Mouse (Mus musculus): Measurements from ENCODE around the gene Plscr2. TPM values are rescaled to one million over a fixed set of nuclear protein-coding genes. Genes with fewer than 3 reads are reported as not detected.
"Not testable (repeated sequence)": the region's sequence is repeated elsewhere in the genome, so short reads cannot be mapped to it uniquely, and the experiment has no call there.

Plscr2 gene
- total RNA-seq, 1 experiment from 2014 or later: 9.9 TPM

GRCm38 (mm10) chr9:92273271-92273670, 2.1 kb upstream of the Plscr2 start:
- no peak for DNase-seq

GRCm38 (mm10) chr9:92273956-92274762, 1.2 kb upstream of the Plscr2 start:
- no peak for DNase-seq

GRCm38 (mm10) chr9:92276360-92276759, 958 bp downstream of the Plscr2 start:
- no peak for DNase-seq

DNA sequence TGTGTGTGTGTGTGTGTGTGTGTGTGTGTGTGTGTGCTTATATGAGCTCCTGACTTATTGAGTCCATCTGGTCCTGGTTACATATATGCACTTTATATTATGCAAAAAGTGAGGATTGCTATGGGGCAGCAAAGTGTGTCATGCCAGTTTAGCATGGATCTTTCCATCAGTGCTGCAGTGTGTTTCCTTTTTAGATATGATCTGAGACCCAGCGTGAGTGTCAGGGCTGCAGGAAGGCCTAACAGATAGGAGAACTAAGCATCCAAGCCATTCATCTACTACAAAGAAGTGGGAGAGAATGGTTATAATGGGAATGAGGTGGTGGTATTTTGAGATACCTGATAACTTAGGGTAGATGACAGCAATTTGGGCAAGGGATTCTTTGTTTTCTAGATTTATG, 4.6 kb downstream of the Plscr2 start:
- DNase-seq: no peak

GRCm38 (mm10) chr9:92282563-92283171, 7.3 kb downstream of the Plscr2 start:
- no peak for DNase-seq

GRCm38 (mm10) chr9:92289675-92290074, 14.3 kb downstream of the Plscr2 start:
- DNase-seq: no peak

- no peak for DNase-seq
Observed at GRCm38 (mm10) chr9:92292169-92292568, 16.8 kb downstream of the Plscr2 start.

- no peak for DNase-seq
Observed at GRCm38 (mm10) chr9:92292922-92293321, 17.5 kb downstream of the Plscr2 start.

DNA sequence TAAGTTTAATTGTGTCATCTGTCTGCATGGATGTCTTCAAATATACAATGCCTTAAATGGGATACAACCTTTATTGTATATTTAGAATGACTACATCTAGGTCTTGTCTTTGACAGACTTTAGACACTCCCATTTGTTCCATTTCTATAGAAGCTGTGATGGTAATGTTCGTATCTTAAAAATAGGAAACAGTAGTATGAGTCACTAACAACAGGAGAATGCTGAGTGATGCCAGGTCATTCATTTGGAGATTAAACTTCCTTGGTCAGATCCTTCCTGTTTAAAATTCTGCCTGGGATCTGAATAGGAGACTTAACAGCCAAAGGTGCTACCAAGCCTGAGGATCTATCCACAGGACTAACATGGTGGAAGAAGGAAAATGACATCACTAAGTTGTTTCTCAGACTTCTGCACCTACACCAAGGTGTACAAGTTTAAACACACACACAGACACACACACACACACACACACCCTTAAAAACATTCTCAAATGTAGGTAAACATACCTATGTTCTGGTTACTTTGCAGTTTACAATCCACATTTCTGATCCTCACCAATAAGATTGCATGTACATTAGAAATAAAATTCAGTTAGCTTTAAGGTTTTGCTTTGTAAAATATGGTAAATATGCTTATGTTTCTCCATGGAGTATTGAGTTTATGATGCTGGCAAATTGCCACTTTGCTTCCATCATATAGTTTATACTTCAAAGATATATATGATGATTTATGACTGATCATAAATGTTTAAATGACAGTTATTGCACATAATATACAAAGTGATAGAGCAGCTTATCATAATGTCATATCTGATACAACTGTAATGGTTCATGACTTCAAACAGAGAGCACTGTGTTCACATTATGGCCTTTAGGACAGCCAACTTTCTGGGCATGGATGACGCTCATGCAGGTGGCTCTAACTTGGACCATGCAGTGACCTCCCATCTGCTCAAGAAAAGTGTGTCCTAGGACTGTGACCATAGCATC, 18.5 kb downstream of the Plscr2 start:
- no peak for DNase-seq

GRCm38 (mm10) chr9:92298288-92298687, 22.9 kb downstream of the Plscr2 start:
- DNase-seq: no peak

GRCm38 (mm10) chr9:92301213-92301612, 25.8 kb downstream of the Plscr2 start:
- DNase-seq: no peak

DNA sequence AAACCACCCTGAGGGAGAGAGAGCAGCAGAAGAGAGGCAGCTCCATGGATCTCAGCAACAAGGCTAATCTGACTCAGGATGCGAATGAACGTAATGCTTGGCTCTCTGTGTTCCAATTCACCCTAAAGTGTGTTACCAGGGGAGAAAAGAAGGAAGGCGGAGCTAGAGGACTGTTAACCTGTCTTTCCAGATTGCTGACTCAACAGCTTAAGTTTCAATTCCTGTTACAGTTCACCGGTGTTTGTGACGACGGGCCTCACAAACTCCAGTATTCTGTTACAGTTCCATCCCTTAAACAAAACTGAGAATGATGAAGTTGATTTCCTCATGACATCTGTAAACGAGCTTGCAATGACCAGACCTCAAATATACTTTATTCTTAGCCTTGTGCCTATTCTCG, 29.7 kb downstream of the Plscr2 start:
- DNase-seq: no peak

DNA sequence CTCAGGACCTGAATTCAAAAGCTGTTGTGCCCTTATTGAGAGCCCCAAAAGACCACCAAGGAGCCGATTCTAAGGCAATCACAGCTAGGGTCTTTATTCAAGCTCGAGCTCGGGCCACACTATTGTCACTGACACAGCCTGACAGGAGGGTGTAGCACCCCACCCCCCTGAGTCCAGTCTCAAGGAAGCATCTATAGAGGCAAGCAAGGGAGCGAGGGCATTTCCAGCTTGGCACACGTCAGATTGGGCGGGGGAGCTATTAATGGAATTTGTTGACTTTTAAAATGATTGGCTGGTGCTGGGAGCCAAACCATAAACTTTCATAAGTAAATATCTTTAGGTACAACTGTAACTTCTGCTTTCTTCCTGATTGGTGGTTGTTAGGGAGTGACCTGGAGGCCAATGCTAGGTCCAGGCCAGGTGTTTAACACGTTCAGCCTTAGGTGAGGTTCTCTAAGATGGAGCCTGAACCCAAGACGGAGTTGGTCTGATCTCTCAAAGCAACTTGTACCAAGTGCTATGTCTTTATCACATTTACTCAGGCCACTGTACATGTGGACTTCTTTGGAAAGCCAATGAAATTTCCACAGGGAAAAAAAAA, 30.3 kb downstream of the Plscr2 start:
- DNase-seq: no peak

GRCm38 (mm10) chr9:92309077-92309476, 33.7 kb downstream of the Plscr2 start, which contains the start of gene 1700057G04Rik:
Gene 1700057G04Rik (plus strand): TSS chr9:92309377.
- no peak for DNase-seq

GRCm38 (mm10) chr9:92316791-92317190, 41.4 kb downstream of the Plscr2 start:
- DNase-seq: no peak

- DNase-seq: not testable (repeated sequence)
Observed at GRCm38 (mm10) chr9:92325936-92326335, 50.5 kb downstream of the Plscr2 start.

- no peak for DNase-seq
Observed at GRCm38 (mm10) chr9:92326813-92327212, 51.4 kb downstream of the Plscr2 start.

DNA sequence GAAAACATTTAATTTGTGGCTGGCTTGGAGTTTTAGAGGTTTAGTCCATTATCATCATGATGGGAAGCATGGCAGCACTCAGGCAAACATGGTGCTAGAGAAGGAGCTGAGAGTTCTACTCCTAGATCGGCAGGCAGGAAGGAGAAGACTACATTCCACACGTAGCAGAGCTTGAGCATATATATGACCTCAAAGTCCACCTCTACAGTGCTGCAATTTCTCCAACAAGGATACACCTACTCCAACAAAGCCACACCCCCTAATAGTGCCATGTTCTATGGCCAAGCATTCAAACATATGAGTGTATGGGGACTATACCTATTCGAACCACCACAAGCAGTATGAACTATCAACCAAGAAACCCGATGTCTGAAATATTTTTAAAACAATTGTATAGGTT, 56.0 kb downstream of the Plscr2 start:
- DNase-seq: no peak

DNA sequence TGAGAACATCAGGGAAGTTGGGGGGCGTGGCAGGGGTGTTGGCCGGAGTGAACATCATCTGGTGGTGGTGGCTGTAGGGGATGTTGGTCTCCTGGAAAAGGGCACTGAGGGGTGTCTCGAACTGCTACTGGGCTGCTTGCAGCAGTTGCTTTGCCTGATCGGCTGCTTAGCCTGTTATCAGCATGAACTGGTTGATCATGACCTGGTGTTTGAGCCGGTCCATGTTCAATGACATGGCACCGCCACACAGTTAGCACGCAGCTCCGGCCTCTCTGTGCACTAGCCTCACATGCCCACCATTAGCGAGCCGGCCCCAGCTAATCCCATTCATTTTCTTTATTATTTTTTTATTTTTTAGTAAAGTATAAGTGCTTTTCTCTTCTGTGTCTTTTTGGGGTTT, 59.4 kb downstream of the Plscr2 start:
- DNase-seq: no peak

- DNase-seq: no peak
Observed at GRCm38 (mm10) chr9:92335277-92335818, 59.9 kb downstream of the Plscr2 start.

DNA sequence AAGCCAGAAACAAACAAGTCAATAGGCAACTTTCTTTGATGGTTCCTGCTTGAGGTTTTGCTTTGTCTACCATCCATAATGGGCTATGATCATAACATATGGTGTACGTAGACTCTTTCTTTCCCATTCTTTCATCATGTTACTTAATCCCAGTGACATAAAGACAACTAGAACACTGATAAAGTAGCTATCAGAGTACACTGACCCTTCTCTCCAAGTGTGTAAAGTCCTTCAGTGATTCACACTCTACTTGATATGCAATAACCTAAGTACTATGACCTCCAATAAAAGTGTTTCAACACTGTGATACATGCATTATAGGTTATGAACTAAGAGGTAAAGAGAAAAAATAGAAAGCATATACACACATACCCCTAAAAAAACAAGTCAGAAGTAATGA, 61.7 kb downstream of the Plscr2 start:
- DNase-seq: no peak

DNA sequence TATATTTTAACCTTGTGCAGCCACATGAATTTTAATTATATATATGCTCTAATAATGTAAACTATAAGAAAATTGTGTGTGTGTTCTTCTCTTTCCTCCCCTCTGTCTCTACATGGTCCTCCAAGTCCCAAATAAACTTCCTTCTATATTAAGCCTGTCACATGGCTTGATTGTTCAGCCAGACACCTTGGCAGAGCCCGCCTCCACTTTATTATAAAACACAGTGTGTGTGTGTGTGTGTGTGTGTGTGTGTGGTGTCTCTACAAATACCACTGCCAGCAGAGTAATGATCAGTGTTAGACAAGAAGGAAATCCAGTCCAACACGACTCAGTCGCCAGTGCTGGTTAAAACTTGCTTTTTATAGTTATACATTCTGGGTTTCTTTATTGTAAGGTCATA, 62.3 kb downstream of the Plscr2 start:
- DNase-seq: no peak
